Mouse (Mus musculus): ENCODE results near the gene Atad3a. TPM values are rescaled to one million over a fixed set of nuclear protein-coding genes. Genes with fewer than 3 reads are reported as not detected.

The Atad3a gene
- total and polyA plus RNA-seq, 3 experiments: 220 to 232 TPM; not detected in 1

DNA sequence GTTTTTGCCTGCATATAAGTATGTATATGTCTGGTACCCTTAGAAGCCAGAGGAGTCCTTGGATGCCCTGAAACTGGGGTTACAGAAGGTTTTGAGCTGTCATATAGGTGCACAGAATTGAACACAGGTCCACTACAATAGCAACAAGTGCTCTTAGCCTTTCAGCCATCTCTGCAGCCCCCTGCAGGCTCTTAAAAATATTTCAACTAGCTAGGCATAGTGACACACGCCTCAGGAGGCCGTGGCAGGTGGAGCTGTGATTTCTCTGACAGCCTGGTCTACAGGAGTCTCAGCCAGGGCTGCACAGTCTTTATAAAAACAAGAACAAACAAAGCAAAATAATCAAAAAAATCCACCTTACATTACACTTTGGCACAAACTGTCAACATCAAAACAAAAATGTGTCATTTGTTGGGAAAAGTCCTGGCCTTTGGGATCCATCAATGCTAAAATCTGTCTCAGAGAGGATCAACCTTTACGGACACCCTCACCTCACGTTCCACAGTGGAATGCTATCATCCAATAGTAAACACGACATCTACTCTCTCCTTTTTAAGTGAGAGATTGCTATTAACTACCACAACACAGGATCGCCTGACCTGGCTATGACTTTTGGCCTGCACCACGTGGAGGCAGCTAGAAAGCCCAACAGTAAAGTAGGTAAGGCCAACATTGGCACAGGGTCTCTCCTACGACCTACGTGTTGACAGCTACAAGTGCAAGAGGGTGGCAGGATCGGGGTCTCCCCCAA is 856 bp downstream of the Atad3a start (continued):
- no peak for TF ChIP-seq ZNF384 (IDR thresholded peaks at IDR 0.05; ENCODE audit: low read depth, low read length)
- peak; percentile 13; the same call in 1 of the 2 replicates for TF ChIP-seq NRF1 (IDR thresholded peaks at IDR 0.05; ENCODE audit: insufficient read depth, low read depth, low read length, poor library complexity, severe bottlenecking)
- TF ChIP-seq NELFE (IDR thresholded peaks at IDR 0.05; ENCODE audit: low read depth, low read length): no peak

DNA sequence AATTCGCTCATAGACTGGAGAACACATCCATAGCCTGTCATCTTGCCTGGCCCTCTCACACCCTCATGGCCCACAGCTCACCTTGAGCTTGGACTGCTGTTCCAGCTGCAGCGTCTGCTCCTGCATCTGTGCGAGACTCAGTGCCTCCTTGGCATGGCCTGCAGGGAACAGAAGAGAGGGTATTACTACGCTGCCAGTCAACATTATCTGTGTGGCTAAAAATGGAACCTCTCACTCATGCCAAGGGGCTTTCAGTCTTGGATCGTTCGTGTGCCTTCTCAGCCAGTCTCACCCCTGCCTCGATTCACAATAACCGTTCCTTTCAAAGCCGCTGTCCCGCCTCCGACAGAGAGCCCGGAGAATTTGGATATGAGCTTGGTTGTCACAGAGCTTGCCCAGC is 3.9 kb downstream of the Atad3a start:
- no peak for TF ChIP-seq CHD2 (IDR thresholded peaks at IDR 0.05; ENCODE audit: low read length)
- Histone ChIP-seq H3K36me3 (ENCODE audit: control insufficient read depth in 1 of 2, insufficient read depth in 2 of 2, low read length in 2 of 2) (peaks cover 13 to 15% of the 10 kb centered on the region in 2 experiments), H3K4me1 (ENCODE audit: control insufficient read depth in 1 of 2, insufficient read depth in 2 of 2, low read length in 2 of 2) (peaks cover 0 to 11% of the 10 kb centered on the region in 2 experiments; a peak in 3 of 4 replicates), H3K9ac (ENCODE audit: control insufficient read depth, low read depth, low read length, poor library complexity, severe bottlenecking) (no peak overlapping the region), H3K4me3 (ENCODE audit: control insufficient read depth in 1 of 2, insufficient read depth in 1 of 2, low read depth in 2 of 2, low read length in 2 of 2) (no peak overlapping the region), H3K27me3 (ENCODE audit: control insufficient read depth in 1 of 2, insufficient read depth in 2 of 2, low read length in 2 of 2) (no peaks in the 10 kb centered on the region), H3K9me3 (replicated peaks; ENCODE audit: insufficient read depth, low read length) (no peaks in the 10 kb centered on the region), H3K27ac (ENCODE audit: control insufficient read depth, low read depth, low read length) (no peak overlapping the region), H3K79me2 (ENCODE audit: control insufficient read depth, insufficient read depth, low read length, poor library complexity) (peaks cover 50% of the 10 kb centered on the region)
- DNase-seq (ENCODE audit: low read depth, low spot score): no peak

DNA sequence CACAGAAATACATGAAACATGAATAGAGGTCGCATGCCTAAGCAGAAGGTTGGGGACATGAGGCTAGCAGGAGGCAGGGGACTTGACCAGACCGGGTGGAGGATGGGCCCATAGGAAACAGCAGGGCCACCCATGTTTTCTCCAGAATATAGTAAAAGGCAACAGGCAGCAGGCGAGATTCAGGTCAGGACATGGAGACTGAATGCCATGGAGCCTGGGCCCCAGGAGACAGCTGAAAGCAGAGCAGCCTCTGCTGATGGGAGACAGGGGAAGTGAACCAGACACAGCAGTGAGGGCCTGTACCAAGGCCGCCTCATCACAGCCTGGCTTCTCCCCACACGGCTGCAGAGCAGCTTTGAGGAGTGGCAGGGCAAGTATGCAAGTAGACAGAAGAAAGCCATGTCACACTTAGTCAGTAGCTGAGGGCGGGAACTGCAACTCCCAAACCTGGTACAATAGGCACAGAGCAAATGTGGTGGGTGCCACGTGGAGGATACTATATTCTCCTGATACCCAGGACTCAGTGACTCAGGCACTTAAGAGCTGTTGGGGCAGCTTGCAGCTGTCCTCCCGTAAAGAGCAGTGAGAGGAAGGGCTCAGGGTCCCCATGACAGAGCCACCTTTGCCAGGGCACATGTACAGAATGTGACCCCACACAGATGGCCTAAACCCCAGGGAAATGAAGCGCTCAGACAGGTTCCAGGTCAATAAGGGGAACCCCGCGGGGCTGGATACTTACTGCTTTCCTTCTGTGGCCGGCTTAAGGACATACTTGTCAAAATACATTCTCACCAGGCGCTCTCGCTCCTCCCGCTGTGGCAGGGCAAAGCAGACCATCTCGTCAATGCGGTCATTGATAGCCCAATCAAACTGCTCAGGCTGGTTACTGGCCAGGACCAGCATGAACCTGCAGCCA is 14.1 kb downstream of the Atad3a start:
- no peak for DNase-seq (ENCODE audit: low read depth, low spot score)
- no peak for TF ChIP-seq KAT2A (conservative IDR thresholded peaks at IDR 0.05; ENCODE audit: low read depth, low read length)
- peak in 1 of 2 experiments; percentile 30; a peak in 1 of 4 replicates for TF ChIP-seq POLR2A (IDR thresholded peaks at IDR 0.05; ENCODE audit: control insufficient read depth in 1 of 2, insufficient read depth in 1 of 2, low read depth in 1 of 2, low read length in 2 of 2, poor library complexity in 1 of 2)
- TF ChIP-seq ETS1 (IDR thresholded peaks at IDR 0.05; ENCODE audit: low read depth, low read length): no peak
- TF ChIP-seq UBTF (IDR thresholded peaks at IDR 0.05; ENCODE audit: borderline replicate concordance, insufficient read depth, low read depth, low read length): no peak
- Histone ChIP-seq H3K27ac (ENCODE audit: control insufficient read depth, low read depth, low read length) (no peak overlapping the region), H3K27me3 (ENCODE audit: control insufficient read depth in 1 of 2, insufficient read depth in 2 of 2, low read length in 2 of 2) (no peaks in the 10 kb centered on the region), H3K4me3 (ENCODE audit: control insufficient read depth in 1 of 2, insufficient read depth in 1 of 2, low read depth in 2 of 2, low read length in 2 of 2) (no peak overlapping the region), H3K36me3 (ENCODE audit: control insufficient read depth in 1 of 2, insufficient read depth in 2 of 2, low read length in 2 of 2) (peaks cover 0 to 35% of the 10 kb centered on the region in 2 experiments; a peak in 2 of 4 replicates), H3K9ac (ENCODE audit: control insufficient read depth, low read depth, low read length, poor library complexity, severe bottlenecking) (no peak overlapping the region), H3K4me1 (ENCODE audit: control insufficient read depth in 1 of 2, insufficient read depth in 2 of 2, low read length in 2 of 2) (no peaks in the 10 kb centered on the region), H3K9me3 (replicated peaks; ENCODE audit: insufficient read depth, low read length) (no peaks in the 10 kb centered on the region), H3K79me2 (ENCODE audit: control insufficient read depth, insufficient read depth, low read length, poor library complexity) (0 out of 2 replicates have a peak, but pooled peaks cover 3% of the 10 kb centered on the region)

All from MEL (cell line).